Mouse (Mus musculus) embryonic fibroblast, embryonic 13.5 days (primary cell): ENCODE measurements around the gene Arhgap8.

Source experiments
- CTCF ChIP-seq: IDR thresholded peaks from 2 replicates; pipeline ENCODE4 v1.5.1; 2011; ENCODE audit warnings: mild to moderate bottlenecking, control low read depth, low read length, moderate library complexity, borderline replicate concordance; ENCODE audit not compliant: insufficient read depth
- POLR2A ChIP-seq: IDR thresholded peaks from 2 replicates; pipeline ENCODE4 v1.6.1; 2011; ENCODE audit warnings: low read depth, mild to moderate bottlenecking, control low read depth, low read length, moderate library complexity

GRCm38 (mm10) chr15:84671401-84672307, 48.2 kb upstream of the Arhgap8 start:
- peak; percentile 64; the same call in 1 of the 2 replicates for TF ChIP-seq CTCF
- no peak for TF ChIP-seq POLR2A
